Mouse (Mus musculus) embryonic fibroblast, embryonic 13.5 days (primary cell): ENCODE data around the gene Zmym1.

Experiments
- CTCF ChIP-seq: IDR thresholded peaks from 2 replicates; pipeline ENCODE4 v1.5.1; 2011; ENCODE audit warnings: mild to moderate bottlenecking, control low read depth, low read length, moderate library complexity, borderline replicate concordance; ENCODE audit not compliant: insufficient read depth
- POLR2A ChIP-seq: IDR thresholded peaks from 2 replicates; pipeline ENCODE4 v1.6.1; 2011; ENCODE audit warnings: low read depth, mild to moderate bottlenecking, control low read depth, low read length, moderate library complexity

DNA sequence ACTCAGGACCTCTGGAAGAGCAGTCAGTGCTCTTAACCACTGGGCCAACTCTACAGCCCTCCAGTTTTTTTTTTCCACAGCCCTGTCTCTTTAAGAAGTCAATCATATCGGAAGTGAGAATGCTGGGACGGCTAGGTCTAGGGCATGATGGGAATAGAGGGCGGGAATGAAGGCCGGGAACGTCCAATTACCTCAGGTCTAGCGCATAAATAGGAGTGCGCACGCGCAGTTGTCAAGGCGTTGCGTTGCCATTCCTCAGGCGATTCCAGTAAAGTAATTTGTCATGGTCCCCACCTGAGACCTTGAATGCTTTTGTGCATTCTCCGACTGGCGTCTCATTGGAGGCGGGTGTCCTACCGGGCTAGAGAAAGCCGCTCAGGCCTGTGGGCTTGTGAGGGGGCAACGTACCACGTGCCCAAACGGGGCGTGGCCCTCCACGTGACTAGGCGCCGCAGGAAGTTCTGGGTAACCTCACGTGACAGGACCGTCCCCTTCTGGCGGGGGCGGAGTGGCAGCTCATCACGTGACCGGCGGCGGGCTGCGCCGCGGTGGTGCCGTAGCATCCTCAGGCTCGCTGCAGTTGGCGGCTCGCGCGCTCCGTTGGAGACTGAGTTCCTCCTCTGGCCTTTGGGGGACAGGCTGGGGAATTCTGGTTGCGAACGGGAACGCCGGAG, 16.1 kb upstream of the Zmym1 start, which contains the start of gene Zmym6:
- TF ChIP-seq POLR2A (peak; percentile 96), CTCF (no peak)
